Mouse (Mus musculus): Measurements from ENCODE around the gene Nkx3-2. TPM values are rescaled to one million over a fixed set of nuclear protein-coding genes. Genes with fewer than 3 reads are reported as not detected.

Nkx3-2 gene
- 1.9 and 2.2 TPM in 2 replicates for polyA plus RNA-seq (2016; fragmentation: Nextera tagmentation; extraction: Ambion mirVana)

DNA sequence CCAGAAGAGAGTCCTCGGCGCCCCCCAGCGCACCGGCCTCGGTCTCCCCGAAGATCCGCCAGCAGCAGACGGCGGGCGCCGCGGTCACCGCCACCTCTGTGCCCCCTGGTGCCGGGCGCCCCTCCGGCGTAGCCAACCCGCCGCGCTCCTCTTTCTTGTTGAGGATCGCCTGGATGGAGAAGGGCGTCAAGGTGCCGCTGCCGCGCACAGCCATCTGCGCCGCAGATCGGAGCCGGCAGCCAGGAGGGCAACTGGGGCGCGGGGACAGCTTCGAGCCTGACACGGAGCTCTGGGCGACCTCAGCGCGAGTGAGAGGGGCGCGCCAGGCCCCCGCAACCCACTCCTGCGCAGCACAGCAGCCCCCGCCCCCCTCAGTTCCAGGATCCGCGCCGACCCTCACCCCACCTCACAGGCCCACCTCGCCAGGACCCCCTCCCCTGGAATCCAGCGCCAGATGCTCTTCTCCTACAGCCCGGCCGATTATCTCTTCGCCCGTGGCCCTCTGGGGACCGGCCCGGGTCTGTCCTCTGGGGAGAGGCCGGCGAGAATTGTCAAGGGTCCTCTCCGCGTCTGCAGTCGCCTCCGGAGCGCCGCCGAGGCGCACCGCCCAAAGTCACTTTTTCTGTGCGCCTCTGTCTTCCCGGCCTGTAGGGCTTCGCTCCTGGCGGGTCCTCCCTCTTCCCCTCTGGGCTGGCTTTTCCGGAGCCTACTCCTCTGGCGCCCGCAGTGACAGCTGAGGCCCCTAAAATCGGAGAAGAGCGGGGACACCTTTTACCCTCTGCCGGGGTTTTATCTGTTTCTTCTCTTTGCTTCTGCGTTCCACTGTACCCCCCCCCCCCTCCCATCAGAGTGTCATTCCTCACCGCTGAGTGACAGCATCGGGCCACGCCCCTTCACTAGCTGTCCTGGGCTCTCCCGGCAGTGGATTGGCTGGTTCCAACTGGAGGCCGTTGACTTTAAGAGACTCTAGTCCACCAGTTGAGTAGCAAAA lies at the start of gene Nkx3-2:
TSS of gene Nkx3-2 (minus strand) at position 771 of the 991 bp plus-strand sequence.
- WGBS = under 1% methylated on average over 79 of the region's 79 CpGs
- Histone ChIP-seq H3K4me1 (peaks cover 46% of the 10 kb centered on the region), H3K36me3 (replicated peaks) (no peaks in the 10 kb centered on the region), H3K27ac (replicated peaks) (peak within 1 kb of the TSS; percentile 67), H3K27me3 (replicated peaks; ENCODE audit: low read depth, poor library complexity, severe bottlenecking) (peaks cover 100% of the 10 kb centered on the region), H3K4me3 (peak within 1 kb of the TSS; percentile 61), H3K9me3 (no peaks in the 10 kb centered on the region)
- DNase-seq (ENCODE audit: low spot score) = peak; percentile 85

DNA sequence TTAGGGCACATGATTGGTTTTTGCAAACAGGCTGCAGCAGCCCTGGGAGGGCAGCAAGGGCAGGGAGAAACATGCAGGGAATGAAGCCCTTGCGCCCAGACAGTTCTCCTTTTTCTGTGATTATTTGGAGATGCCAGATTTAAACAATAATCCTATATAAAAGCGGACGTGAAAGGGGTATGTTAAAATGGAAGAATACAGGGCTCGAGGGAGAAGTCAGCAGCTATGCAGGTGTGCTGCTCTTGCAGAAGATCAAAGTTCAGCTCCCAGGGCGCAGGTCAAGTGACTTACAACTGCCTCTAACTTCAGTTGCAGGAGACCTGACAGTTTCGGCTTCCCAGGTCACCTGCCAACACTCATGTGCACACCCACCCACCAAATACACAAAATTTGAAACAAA lies 48.2 kb upstream of the Nkx3-2 start:
- 86% methylated on average over 6 of the region's 6 CpGs for WGBS
- H3K9me3 ChIP-seq = no peaks in the 10 kb centered on the region
- DNase-seq (ENCODE audit: low spot score) = no peak
- H3K27ac ChIP-seq (replicated peaks) = no peak overlapping the region
- H3K36me3 ChIP-seq (replicated peaks) = peaks cover 96% of the 10 kb centered on the region
- H3K4me3 ChIP-seq = no peak overlapping the region
- no peaks in the 10 kb centered on the region for H3K27me3 ChIP-seq (replicated peaks; ENCODE audit: low read depth, poor library complexity, severe bottlenecking)
- H3K4me1 ChIP-seq = no peaks in the 10 kb centered on the region

DNA sequence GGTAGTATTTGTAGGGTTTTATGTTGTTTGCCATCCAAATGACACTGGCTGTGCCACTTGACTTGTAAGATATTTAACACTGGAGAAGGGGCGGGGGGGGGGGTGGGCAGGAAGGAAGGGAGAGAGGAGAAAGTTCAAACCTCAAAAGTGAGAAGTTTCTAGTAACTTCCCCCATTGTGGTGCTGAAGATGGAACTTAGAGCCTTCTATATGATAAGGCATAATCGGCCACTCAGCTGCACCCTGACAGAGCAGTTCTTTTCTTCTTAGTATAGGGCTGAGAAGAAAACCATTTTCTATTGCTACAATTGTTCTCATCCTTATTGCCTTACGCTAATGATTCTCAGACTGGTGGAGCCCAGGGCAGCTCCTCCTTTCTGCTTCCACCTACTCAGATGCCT lies 47.0 kb upstream of the Nkx3-2 start:
- 89% methylated on average over 3 of the region's 3 CpGs for WGBS

DNA sequence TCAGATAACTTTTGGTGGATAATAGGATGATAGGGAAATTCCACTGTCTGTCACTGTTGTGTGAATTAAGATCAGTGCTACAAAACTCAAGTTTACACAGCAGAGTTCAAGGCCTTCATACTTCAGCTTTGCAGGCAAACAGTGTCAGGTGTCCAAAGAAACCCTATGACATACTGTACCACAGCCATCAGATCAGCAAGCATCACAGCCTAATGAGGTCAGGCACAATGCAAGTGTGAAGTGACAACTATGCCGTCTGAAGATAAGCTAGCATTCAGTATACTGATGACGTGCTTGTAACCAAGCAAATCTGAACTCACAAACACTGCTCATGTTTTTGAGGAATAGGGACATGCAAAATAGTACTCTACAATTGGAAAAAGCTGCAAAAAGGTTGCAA lies 43.1 kb upstream of the Nkx3-2 start:
- H3K4me1 ChIP-seq = no peaks in the 10 kb centered on the region
- H3K9me3 ChIP-seq = no peaks in the 10 kb centered on the region
- H3K4me3 ChIP-seq = no peak overlapping the region
- DNase-seq (ENCODE audit: low spot score) = no peak
- H3K27ac ChIP-seq (replicated peaks) = no peak overlapping the region
- peaks cover 94% of the 10 kb centered on the region for H3K36me3 ChIP-seq (replicated peaks)
- no peaks in the 10 kb centered on the region for H3K27me3 ChIP-seq (replicated peaks; ENCODE audit: low read depth, poor library complexity, severe bottlenecking)
- WGBS = 95% methylated on average over 2 of the region's 2 CpGs

More for the DNA sequence above, 47.0 kb upstream of the Nkx3-2 start:
- no peaks in the 10 kb centered on the region for H3K27me3 ChIP-seq (replicated peaks; ENCODE audit: low read depth, poor library complexity, severe bottlenecking)
- no peak for DNase-seq (ENCODE audit: low spot score)
- no peak overlapping the region for H3K27ac ChIP-seq (replicated peaks)
- H3K4me3 ChIP-seq = no peak overlapping the region
- peaks cover 96% of the 10 kb centered on the region for H3K36me3 ChIP-seq (replicated peaks)
- no peaks in the 10 kb centered on the region for H3K4me1 ChIP-seq
- no peaks in the 10 kb centered on the region for H3K9me3 ChIP-seq

DNA sequence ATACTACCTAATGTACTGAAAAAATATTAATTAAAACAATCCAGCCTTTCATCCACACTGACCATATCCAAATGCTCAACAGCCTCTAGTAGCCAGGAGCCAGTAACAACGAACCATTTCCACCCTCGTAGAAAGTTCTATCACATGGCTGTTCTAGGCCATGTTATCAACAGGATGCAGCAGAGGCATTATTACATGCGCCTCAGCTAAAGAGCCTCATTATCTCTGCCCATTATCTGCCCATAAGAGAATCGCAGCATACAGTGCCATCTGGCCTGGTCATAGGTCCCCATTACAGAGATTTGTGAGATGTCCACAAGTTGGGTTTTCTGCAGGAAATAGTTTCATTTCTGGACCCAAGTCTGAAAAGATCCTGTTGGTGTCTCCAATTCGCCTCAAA lies 41.9 kb upstream of the Nkx3-2 start:
- Histone ChIP-seq H3K4me3 (no peak overlapping the region), H3K27me3 (replicated peaks; ENCODE audit: low read depth, poor library complexity, severe bottlenecking) (no peaks in the 10 kb centered on the region), H3K27ac (replicated peaks) (no peak overlapping the region), H3K4me1 (no peaks in the 10 kb centered on the region), H3K36me3 (replicated peaks) (peaks cover 84% of the 10 kb centered on the region), H3K9me3 (no peaks in the 10 kb centered on the region)
- DNase-seq (ENCODE audit: low spot score) = no peak
- WGBS = 91% methylated on average over 5 of the region's 5 CpGs

DNA sequence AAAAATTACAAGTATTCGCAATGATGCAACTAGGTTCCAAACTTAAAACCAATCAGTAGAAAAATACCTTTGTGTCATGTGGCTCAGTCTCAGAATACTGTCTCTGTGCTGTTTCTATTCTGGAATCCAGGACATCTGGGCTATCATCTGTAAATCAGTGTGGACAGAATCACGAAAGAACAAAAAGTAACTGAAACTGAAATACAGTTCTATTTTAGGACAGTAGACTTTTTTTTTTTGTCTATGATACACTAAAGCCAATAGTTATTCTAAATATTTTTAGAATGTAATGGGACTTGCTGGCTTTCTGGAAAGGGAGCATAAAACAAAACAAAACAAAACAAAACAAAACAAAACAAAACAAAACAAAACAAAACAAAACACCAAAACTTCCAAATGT lies 40.8 kb upstream of the Nkx3-2 start:
- Histone ChIP-seq H3K9me3 (no peaks in the 10 kb centered on the region), H3K4me1 (no peaks in the 10 kb centered on the region), H3K4me3 (no peak overlapping the region), H3K36me3 (replicated peaks) (peaks cover 85% of the 10 kb centered on the region), H3K27me3 (replicated peaks; ENCODE audit: low read depth, poor library complexity, severe bottlenecking) (no peaks in the 10 kb centered on the region), H3K27ac (replicated peaks) (no peak overlapping the region)
- DNase-seq (ENCODE audit: low spot score) = no peak
- 93% methylated on average over 2 of the region's 2 CpGs for WGBS

DNA sequence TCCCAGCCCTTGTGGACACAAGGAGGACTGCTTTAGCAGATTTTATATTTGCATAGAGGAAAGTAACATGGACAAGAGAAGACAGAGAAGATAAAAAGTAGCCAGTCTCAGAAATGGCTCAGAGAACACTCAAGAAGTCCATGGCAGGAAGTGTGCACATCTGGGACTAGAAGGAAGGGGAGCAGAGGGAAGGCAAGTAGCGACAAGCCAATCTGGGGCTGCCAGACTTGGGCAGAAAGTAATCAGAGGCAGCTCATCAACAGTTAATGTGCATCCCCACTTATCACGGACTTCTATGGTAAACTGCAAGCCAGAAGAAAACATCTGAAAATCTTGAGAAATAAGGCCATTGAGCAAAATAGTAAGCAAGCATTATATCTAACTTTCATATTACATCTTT lies 40.3 kb upstream of the Nkx3-2 start:
- no peak overlapping the region for H3K27ac ChIP-seq (replicated peaks)
- H3K4me3 ChIP-seq = no peak overlapping the region
- H3K36me3 ChIP-seq (replicated peaks) = peaks cover 85% of the 10 kb centered on the region
- no peaks in the 10 kb centered on the region for H3K27me3 ChIP-seq (replicated peaks; ENCODE audit: low read depth, poor library complexity, severe bottlenecking)
- no peaks in the 10 kb centered on the region for H3K4me1 ChIP-seq
- DNase-seq (ENCODE audit: low spot score) = no peak
- no peaks in the 10 kb centered on the region for H3K9me3 ChIP-seq
- WGBS = 85% methylated on average over 2 of the region's 2 CpGs

DNA sequence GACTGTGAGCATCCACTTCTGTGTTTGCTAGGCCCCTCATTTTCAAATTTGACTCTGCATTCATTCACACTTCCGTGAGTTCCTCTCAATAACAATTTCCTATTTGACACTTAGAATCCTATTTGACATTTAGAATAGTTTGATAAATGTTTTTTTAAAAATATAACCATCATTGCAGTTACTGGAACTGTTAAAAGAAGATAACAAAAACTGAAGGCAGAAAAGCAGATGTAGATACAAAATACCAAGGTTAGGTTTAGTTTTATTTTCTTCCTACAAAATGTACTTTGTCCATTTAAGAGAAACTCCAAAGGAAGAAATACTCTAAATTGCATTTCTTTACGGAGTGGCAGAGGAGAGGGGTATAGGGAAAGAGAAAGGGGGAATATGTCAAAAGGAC lies 37.3 kb upstream of the Nkx3-2 start:
- Histone ChIP-seq H3K36me3 (replicated peaks) (peaks cover 78% of the 10 kb centered on the region), H3K4me3 (no peak overlapping the region), H3K27me3 (replicated peaks; ENCODE audit: low read depth, poor library complexity, severe bottlenecking) (no peaks in the 10 kb centered on the region), H3K4me1 (no peaks in the 10 kb centered on the region), H3K27ac (replicated peaks) (no peak overlapping the region), H3K9me3 (no peaks in the 10 kb centered on the region)
- DNase-seq (ENCODE audit: low spot score) = no peak
- 96% methylated on average over 2 of the region's 2 CpGs for WGBS

DNA sequence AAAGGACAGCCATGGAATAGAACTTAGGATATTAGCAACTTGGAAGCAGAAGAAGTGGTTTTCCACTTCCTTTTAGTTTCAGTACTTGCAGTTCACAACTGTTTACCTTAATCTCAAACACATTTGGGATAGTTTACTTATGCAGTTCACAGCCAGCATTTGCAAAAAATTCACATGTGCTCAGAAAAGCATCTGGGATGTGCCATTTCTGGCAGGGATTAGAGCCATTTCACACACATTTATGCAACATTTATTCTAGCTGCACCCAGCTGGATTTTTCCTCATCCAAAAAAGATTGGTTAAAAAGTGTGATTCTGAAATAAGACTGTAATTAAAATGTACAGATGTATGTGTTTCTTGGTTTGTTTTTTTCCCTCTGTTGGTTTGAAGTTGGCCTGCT lies 30.1 kb upstream of the Nkx3-2 start:
- Histone ChIP-seq H3K9me3 (no peaks in the 10 kb centered on the region), H3K27ac (replicated peaks) (no peak overlapping the region), H3K36me3 (replicated peaks) (peaks cover 85% of the 10 kb centered on the region), H3K4me1 (no peaks in the 10 kb centered on the region), H3K27me3 (replicated peaks; ENCODE audit: low read depth, poor library complexity, severe bottlenecking) (no peaks in the 10 kb centered on the region), H3K4me3 (no peak overlapping the region)
- no peak for DNase-seq (ENCODE audit: low spot score)

DNA sequence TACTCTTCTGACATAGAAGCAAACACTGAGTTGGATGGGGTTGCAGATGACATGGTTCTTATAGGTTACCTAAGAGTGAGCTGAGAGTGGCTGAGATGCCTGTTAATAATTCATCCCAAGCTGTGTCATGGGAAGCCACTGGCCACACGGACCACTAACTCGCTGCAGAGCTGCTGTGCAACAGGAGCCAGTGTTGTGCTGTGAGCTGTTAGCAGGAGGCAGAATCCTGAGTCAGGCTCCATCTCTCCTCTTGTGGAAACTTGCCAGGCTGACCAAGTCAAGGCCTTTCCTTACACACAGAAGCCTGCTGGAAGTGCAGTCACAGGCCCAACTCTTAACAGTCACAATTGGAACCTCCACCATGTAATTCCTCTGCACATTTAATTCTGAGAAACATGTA lies 26.2 kb upstream of the Nkx3-2 start:
- H3K27me3 ChIP-seq (replicated peaks; ENCODE audit: low read depth, poor library complexity, severe bottlenecking) = no peaks in the 10 kb centered on the region
- no peak for DNase-seq (ENCODE audit: low spot score)
- 97% methylated on average over 2 of the region's 2 CpGs for WGBS
- H3K4me3 ChIP-seq = no peak overlapping the region
- no peaks in the 10 kb centered on the region for H3K9me3 ChIP-seq
- H3K27ac ChIP-seq (replicated peaks) = no peak overlapping the region
- no peaks in the 10 kb centered on the region for H3K4me1 ChIP-seq
- H3K36me3 ChIP-seq (replicated peaks) = peaks cover 95% of the 10 kb centered on the region

DNA sequence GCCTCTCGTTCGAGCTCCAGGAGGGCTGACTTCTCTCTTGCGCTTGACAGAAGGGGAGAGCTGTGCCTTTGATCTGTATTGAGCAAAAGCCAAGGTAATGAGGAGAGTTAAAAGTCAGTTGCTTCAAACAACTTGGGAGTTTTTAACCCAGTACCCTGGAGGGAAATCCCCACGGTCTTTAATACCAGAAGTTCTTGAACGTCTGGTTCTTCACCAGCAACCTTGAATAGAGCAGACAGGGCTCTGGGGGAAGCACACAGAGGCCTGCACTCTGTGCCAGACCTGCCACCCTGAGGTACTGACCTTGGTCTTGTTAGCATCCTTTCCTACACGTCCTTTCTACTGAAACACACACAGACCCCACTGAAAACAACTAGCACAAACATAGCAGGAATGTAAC lies 24.6 kb upstream of the Nkx3-2 start:
- 77% methylated on average over 6 of the region's 6 CpGs for WGBS
- H3K27me3 ChIP-seq (replicated peaks; ENCODE audit: low read depth, poor library complexity, severe bottlenecking) = no peaks in the 10 kb centered on the region
- H3K4me3 ChIP-seq = no peak overlapping the region
- H3K36me3 ChIP-seq (replicated peaks) = peaks cover 96% of the 10 kb centered on the region
- no peaks in the 10 kb centered on the region for H3K4me1 ChIP-seq
- DNase-seq (ENCODE audit: low spot score) = no peak
- H3K9me3 ChIP-seq = no peaks in the 10 kb centered on the region
- no peak overlapping the region for H3K27ac ChIP-seq (replicated peaks)

DNA sequence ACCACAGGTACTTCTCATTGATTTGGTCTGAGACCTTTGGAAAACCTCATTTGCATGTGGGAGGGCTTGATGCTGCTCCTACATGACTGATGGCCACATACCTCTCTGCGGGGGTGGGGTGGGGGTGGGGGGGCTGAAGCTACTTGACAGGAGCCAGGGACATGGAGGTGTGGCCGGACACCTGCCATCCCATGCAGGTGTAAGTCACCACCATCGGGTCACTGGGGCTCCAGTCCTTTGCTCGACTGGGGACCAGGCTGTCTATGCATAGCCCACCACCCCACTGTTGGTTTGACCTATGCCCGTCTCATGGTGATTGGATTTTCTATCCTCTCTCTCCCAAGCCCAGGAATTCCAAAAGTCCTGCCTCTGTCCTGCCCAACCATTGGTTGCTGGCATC lies 17.6 kb upstream of the Nkx3-2 start:
- Histone ChIP-seq H3K27me3 (replicated peaks; ENCODE audit: low read depth, poor library complexity, severe bottlenecking) (no peaks in the 10 kb centered on the region), H3K9me3 (no peaks in the 10 kb centered on the region), H3K4me3 (no peak overlapping the region), H3K27ac (replicated peaks) (no peak overlapping the region), H3K4me1 (no peaks in the 10 kb centered on the region), H3K36me3 (replicated peaks) (peaks cover 32% of the 10 kb centered on the region)
- no peak for DNase-seq (ENCODE audit: low spot score)
- 89% methylated on average over 5 of the region's 5 CpGs for WGBS

DNA sequence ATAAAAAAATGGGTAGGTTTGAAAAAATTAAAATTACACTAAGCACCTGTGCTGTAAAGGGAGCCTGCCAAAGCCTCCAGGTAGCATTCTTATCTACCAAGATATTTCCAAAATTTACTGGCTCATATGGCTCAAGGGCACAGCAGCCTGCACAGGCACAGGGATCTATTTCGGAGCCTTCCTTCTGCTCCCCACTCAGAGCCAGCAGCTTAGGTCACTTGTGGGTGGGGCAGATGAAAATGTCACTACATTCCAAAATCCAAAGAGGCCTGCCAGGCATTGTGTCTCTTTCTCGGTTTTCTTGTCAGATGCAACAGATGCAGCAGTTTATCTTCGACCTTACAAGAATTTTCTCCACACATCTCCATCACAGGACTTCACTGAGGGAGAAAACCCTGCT lies 15.7 kb upstream of the Nkx3-2 start:
- no peaks in the 10 kb centered on the region for H3K27me3 ChIP-seq (replicated peaks; ENCODE audit: low read depth, poor library complexity, severe bottlenecking)
- no peak for DNase-seq (ENCODE audit: low spot score)
- peaks cover 13% of the 10 kb centered on the region for H3K36me3 ChIP-seq (replicated peaks)
- H3K27ac ChIP-seq (replicated peaks) = no peak overlapping the region
- no peaks in the 10 kb centered on the region for H3K9me3 ChIP-seq
- H3K4me1 ChIP-seq = peaks cover 5% of the 10 kb centered on the region; the same call in 1 of the 2 replicates
- no peak overlapping the region for H3K4me3 ChIP-seq
- 79% methylated on average over 3 of the region's 3 CpGs for WGBS

Data from embryonic facial prominence, embryonic 10.5 days (tissue).